Mouse (Mus musculus) hindbrain, embryonic 14.5 days (tissue): ENCODE results near the gene Robo1. TPM values are rescaled to one million over a fixed set of nuclear protein-coding genes. Genes with fewer than 3 reads are reported as not detected.

Experiments used
- ATAC-seq: fragments of 200-750 bp; cut with Nextera tagmentation; 2 replicates; pipeline ENCODE4 v1.8.0; 2017; ENCODE audit warnings: moderate number of reproducible peaks, mild to moderate bottlenecking, moderate TSS enrichment, moderate library complexity; ENCODE audit not compliant: low FRiP score
- DNase-seq: peaks from one replicate; pipeline ENCODE4 v3.0.0-alpha.2; 2015; ENCODE audit warnings: low spot score
- H3K27ac ChIP-seq: fragments of 300-500 bp; sonication (generic); 2 replicates; pipeline ENCODE4 v1.5.1; 2014; ENCODE audit warnings: mild to moderate bottlenecking, moderate library complexity
- H3K27me3 ChIP-seq: fragments of 300-500 bp; sonication (generic); 2 replicates; pipeline ENCODE4 v1.6.1; 2014; ENCODE audit warnings: mild to moderate bottlenecking, low read length, mixed read lengths; ENCODE audit not compliant: control insufficient read depth, insufficient read depth
- H3K36me3 ChIP-seq: fragments of 300-500 bp; sonication (generic); replicated peaks from 2 replicates; pipeline ENCODE4 v1.6.1; 2014; ENCODE audit not compliant: control insufficient read depth, insufficient read depth
- H3K4me1 ChIP-seq: fragments of 300-500 bp; sonication (generic); replicated peaks from 2 replicates; pipeline ENCODE4 v1.6.1; 2014; ENCODE audit warnings: antibody characterized with exemption, low read length, mixed read lengths; ENCODE audit not compliant: control insufficient read depth, insufficient read depth
- H3K4me2 ChIP-seq: fragments of 300-500 bp; sonication (generic); replicated peaks from 2 replicates; pipeline ENCODE4 v1.6.1; 2014; ENCODE audit warnings: mild to moderate bottlenecking, moderate library complexity
- H3K4me3 ChIP-seq: fragments of 300-500 bp; sonication (generic); replicated peaks from 2 replicates; pipeline ENCODE4 v1.5.1; 2014; ENCODE audit warnings: mild to moderate bottlenecking, low read length
- H3K9ac ChIP-seq: fragments of 300-500 bp; sonication (generic); 2 replicates; pipeline ENCODE4 v1.6.1; 2014
- H3K9me3 ChIP-seq: fragments of 300-500 bp; sonication (generic); 2 replicates; pipeline ENCODE4 v1.6.1; 2016; ENCODE audit warnings: low read length; ENCODE audit not compliant: control insufficient read depth
- WGBS: fragments of 180-500 bp; shearing (Covaris S2); extraction: QIAGEN DNeasy Blood & Tissue Kit; methylation state at CpG from one replicate; pipeline ENCODE4 v1.1.7; 2014; 5-methylcytosine and 5-hydroxymethylcytosine counted together
- polyA plus RNA-seq: library from polyadenylated mRNA; unstranded; fragments of >200 nt; fragmentation: Nextera tagmentation; extraction: Ambion mirVana; gene quantifications from 2 replicates; pipeline ENCODE4 v1.2.1, GENCODE M21; 2014

Gene Robo1
- polyA plus RNA-seq, 1 experiment from 2014 or later, result 47.5 TPM

DNA sequence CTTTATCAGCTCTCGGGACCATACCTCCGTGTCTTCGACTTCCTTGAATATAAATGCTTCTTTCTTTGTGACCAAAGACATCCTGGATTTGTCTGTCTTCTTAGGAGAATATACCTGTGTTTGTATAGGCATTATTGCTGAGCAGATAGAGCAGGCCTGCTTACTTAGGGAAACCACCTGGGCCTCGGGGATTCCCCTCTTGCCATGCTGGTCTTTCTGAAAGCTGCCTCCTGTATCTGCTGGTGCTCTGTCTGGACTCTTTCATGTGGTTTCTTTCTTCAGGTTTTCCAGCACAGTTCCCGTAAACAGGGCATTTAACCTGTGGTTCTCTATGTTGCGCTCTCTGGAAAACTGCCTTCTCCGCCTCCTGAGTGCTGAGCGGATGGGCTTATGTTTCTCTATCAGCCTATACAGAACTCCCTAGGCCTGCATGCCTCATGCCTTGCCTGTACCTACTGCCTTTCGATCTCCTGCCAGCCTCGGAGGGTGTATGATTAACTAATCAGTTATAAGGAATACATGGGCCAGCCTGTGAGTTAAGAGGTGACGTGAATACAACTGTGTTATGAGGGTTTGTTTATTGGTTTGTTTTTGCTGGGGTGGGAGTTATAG lies 370.9 kb downstream of the Robo1 start:
- Histone ChIP-seq H3K4me1 (peaks cover 16% of the 10 kb centered on the region), H3K36me3 (no peaks in the 10 kb centered on the region), H3K4me2 (peak overlapping the region; percentile 44), H3K27ac (peak overlapping the region; percentile 43), H3K4me3 (no peak overlapping the region), H3K9me3 (no peaks in the 10 kb centered on the region), H3K27me3 (no peaks in the 10 kb centered on the region), H3K9ac (peak overlapping the region; percentile 49; the same call in 1 of the 2 replicates)
- DNase-seq (no peak), ATAC-seq (no peak)
- 51% methylated on average over 11 of the region's 11 CpGs for WGBS

- Histone ChIP-seq H3K27me3 (no peaks in the 10 kb centered on the region), H3K36me3 (no peaks in the 10 kb centered on the region), H3K4me3 (no peak overlapping the region), H3K4me2 (no peak overlapping the region), H3K27ac (no peak overlapping the region), H3K9me3 (no peaks in the 10 kb centered on the region), H3K4me1 (peaks cover 4% of the 10 kb centered on the region; the same call in 1 of the 2 replicates), H3K9ac (no peak overlapping the region)
- DNase-seq, result no peak
- WGBS, result 67% methylated on average over 6 of the region's 6 CpGs
- no peak for ATAC-seq
Measured at GRCm38 (mm10) chr16:72685604-72686479, 377.7 kb downstream of the Robo1 start.

DNA sequence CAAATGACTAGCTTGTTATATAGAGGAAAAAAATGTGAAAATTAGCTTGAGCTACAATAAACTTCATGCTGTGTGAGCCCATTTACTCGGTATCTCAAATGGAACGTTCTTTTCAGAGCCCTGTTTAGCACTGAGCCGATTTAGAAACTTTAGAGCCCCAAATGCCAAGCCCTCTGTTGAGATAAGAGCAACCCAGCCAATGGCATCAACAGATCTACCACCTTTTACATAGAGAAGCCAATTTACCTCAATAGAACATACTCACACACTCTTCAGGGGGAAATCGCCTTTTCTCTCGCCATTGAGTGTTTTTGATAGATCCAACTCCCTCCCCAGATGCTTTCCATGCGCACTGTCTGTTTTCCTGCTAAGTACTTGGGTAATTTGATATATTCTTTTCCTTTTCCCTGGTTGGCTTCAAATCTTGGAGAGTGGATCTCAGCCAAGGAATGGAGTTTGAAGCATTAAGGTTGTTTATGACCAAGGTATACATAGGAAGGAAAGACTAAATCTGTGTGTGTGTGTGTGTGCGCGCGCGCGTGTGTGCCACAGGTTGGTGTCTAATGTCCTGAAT lies 378.5 kb downstream of the Robo1 start:
- Histone ChIP-seq H3K27me3 (no peaks in the 10 kb centered on the region), H3K4me1 (peaks cover 10% of the 10 kb centered on the region), H3K36me3 (no peaks in the 10 kb centered on the region), H3K4me2 (no peak overlapping the region), H3K4me3 (no peak overlapping the region), H3K9ac (no peak overlapping the region), H3K9me3 (no peaks in the 10 kb centered on the region), H3K27ac (no peak overlapping the region)
- DNase-seq (no peak), ATAC-seq (no peak)
- 80% methylated on average over 11 of the region's 11 CpGs for WGBS

- WGBS, result 51% methylated on average over 3 of the region's 3 CpGs
Measured at GRCm38 (mm10) chr16:72687651-72688050, 379.5 kb downstream of the Robo1 start.

GRCm38 (mm10) chr16:72688185-72688681 lies 380.1 kb downstream of the Robo1 start:
- Histone ChIP-seq H3K27ac (no peak overlapping the region), H3K9ac (no peak overlapping the region), H3K9me3 (no peaks in the 10 kb centered on the region), H3K27me3 (no peaks in the 10 kb centered on the region), H3K36me3 (no peaks in the 10 kb centered on the region), H3K4me1 (peaks cover 27% of the 10 kb centered on the region), H3K4me2 (no peak overlapping the region), H3K4me3 (no peak overlapping the region)
- 63% methylated on average over 6 of the region's 6 CpGs for WGBS
- DNase-seq, result no peak
- peak; percentile 61; the same call in 1 of the 2 replicates for ATAC-seq

More at GRCm38 (mm10) chr16:72687651-72688050, 379.5 kb downstream of the Robo1 start:
- no peaks in the 10 kb centered on the region for H3K9me3 ChIP-seq
- ATAC-seq (no peak), DNase-seq (no peak)
- H3K27me3 ChIP-seq, result no peaks in the 10 kb centered on the region
- H3K9ac ChIP-seq, result no peak overlapping the region
- no peak overlapping the region for H3K4me3 ChIP-seq
- H3K27ac ChIP-seq, result no peak overlapping the region
- no peaks in the 10 kb centered on the region for H3K36me3 ChIP-seq
- no peak overlapping the region for H3K4me2 ChIP-seq
- peaks cover 21% of the 10 kb centered on the region for H3K4me1 ChIP-seq

- no peak for DNase-seq
Measured at GRCm38 (mm10) chr16:72691909-72692308, 383.8 kb downstream of the Robo1 start.

GRCm38 (mm10) chr16:72693446-72694274 lies 385.6 kb downstream of the Robo1 start:
- Histone ChIP-seq H3K4me3 (no peak overlapping the region), H3K27me3 (no peaks in the 10 kb centered on the region), H3K4me1 (peaks cover 32% of the 10 kb centered on the region), H3K9ac (no peak overlapping the region), H3K9me3 (no peaks in the 10 kb centered on the region), H3K4me2 (no peak overlapping the region; the same call in 1 of the 2 replicates), H3K27ac (no peak overlapping the region), H3K36me3 (no peaks in the 10 kb centered on the region)
- WGBS, result 20% methylated on average over 14 of the region's 14 CpGs
- DNase-seq, result no peak
- ATAC-seq, result peak; percentile 61; the same call in 1 of the 2 replicates

More at GRCm38 (mm10) chr16:72691909-72692308, 383.8 kb downstream of the Robo1 start:
- no peak for ATAC-seq
- Histone ChIP-seq H3K4me1 (peaks cover 32% of the 10 kb centered on the region), H3K36me3 (no peaks in the 10 kb centered on the region), H3K9me3 (no peaks in the 10 kb centered on the region), H3K27ac (peak overlapping the region; percentile 27; the same call in 1 of the 2 replicates), H3K4me3 (no peak overlapping the region), H3K9ac (no peak overlapping the region), H3K4me2 (no peak overlapping the region), H3K27me3 (no peaks in the 10 kb centered on the region)
- WGBS, result 14% methylated on average over 3 of the region's 3 CpGs

DNA sequence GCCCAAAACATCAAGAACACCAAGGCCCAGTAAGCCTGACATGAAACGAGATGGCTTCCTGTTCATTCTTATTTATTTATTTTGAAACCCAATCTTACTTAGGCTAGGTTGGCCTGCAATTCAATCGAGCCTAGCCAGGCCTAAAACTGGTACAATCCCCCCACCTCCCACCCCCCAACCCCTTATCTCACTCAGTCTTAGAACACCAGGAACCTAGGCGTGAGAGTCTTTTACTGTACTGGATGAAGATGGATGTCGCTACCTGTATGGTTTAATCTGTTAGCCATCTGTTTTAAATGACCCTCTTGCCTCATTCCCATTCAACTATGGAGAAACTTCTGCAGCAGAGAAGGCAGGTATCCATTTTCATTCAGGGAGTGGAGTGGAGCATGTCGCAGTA lies 386.7 kb downstream of the Robo1 start:
- no peak overlapping the region for H3K4me2 ChIP-seq
- no peaks in the 10 kb centered on the region for H3K9me3 ChIP-seq
- H3K4me3 ChIP-seq, result no peak overlapping the region
- H3K4me1 ChIP-seq, result peaks cover 42% of the 10 kb centered on the region
- no peak for DNase-seq
- H3K9ac ChIP-seq, result no peak overlapping the region
- H3K27me3 ChIP-seq, result no peaks in the 10 kb centered on the region
- H3K27ac ChIP-seq, result no peak overlapping the region
- H3K36me3 ChIP-seq, result no peaks in the 10 kb centered on the region
- 72% methylated on average over 5 of the region's 5 CpGs for WGBS
- ATAC-seq, result no peak
